Mouse (Mus musculus): Measurements from ENCODE around the gene Nrxn1. TPM values are rescaled to one million over a fixed set of nuclear protein-coding genes. Genes with fewer than 3 reads are reported as not detected.

The Nrxn1 gene
- total RNA-seq, 2 experiments from 2014 or later, result 1.9 to 2.6 TPM

- no peak for DNase-seq
Observed at GRCm38 (mm10) chr17:90443067-90443466, 649.8 kb downstream of the Nrxn1 start.

- DNase-seq, result no peak
Observed at GRCm38 (mm10) chr17:90435836-90436235, 657.0 kb downstream of the Nrxn1 start.

- no peak for DNase-seq
Observed at GRCm38 (mm10) chr17:90435371-90435770, 657.5 kb downstream of the Nrxn1 start.

- DNase-seq, result no peak
Observed at GRCm38 (mm10) chr17:90430211-90430610, 662.7 kb downstream of the Nrxn1 start.

- DNase-seq, result no peak
Observed at GRCm38 (mm10) chr17:90425974-90426373, 666.9 kb downstream of the Nrxn1 start.

- no peak for DNase-seq
Observed at GRCm38 (mm10) chr17:90422591-90422990, 670.3 kb downstream of the Nrxn1 start.

- no peak for DNase-seq
Observed at GRCm38 (mm10) chr17:90420757-90421156, 672.1 kb downstream of the Nrxn1 start.

GRCm38 (mm10) chr17:90419615-90420014 lies 673.3 kb downstream of the Nrxn1 start:
- no peak for DNase-seq

- no peak for DNase-seq
Observed at GRCm38 (mm10) chr17:90396357-90396756, 696.5 kb downstream of the Nrxn1 start.

GRCm38 (mm10) chr17:90394606-90395005 lies 698.3 kb downstream of the Nrxn1 start:
- DNase-seq, result no peak

GRCm38 (mm10) chr17:90392751-90393150 lies 700.1 kb downstream of the Nrxn1 start:
- DNase-seq, result no peak

- no peak for DNase-seq
Observed at GRCm38 (mm10) chr17:90390316-90391212, 702.3 kb downstream of the Nrxn1 start.

- DNase-seq, result no peak
Observed at GRCm38 (mm10) chr17:90384856-90385255, 708.0 kb downstream of the Nrxn1 start.

GRCm38 (mm10) chr17:90382496-90383443 lies 710.1 kb downstream of the Nrxn1 start:
- no peak for DNase-seq

- no peak for DNase-seq
Observed at GRCm38 (mm10) chr17:90376533-90376932, 716.3 kb downstream of the Nrxn1 start.

GRCm38 (mm10) chr17:90362169-90362568 lies 730.7 kb downstream of the Nrxn1 start:
- DNase-seq, result no peak

- DNase-seq, result no peak
Observed at GRCm38 (mm10) chr17:90349385-90350095, 743.3 kb downstream of the Nrxn1 start.

GRCm38 (mm10) chr17:90346735-90347475 lies 746.0 kb downstream of the Nrxn1 start:
- DNase-seq, result no peak

- no peak for DNase-seq
Observed at GRCm38 (mm10) chr17:90333445-90333844, 759.4 kb downstream of the Nrxn1 start.

GRCm38 (mm10) chr17:90323674-90324073 lies 769.2 kb downstream of the Nrxn1 start:
- DNase-seq, result no peak

GRCm38 (mm10) chr17:90272225-90272624 lies 820.6 kb downstream of the Nrxn1 start:
- DNase-seq, result no peak

Measured in heart, adult 18-20 months (tissue).